Mouse (Mus musculus): ENCODE measurements at regions not wholly inside any gene's neighbourhood (a gene's known extent, or its start where the extent isn't known, plus 50 kb on each side); places are given as distances from the start of the nearest gene placed in this dataset.
"Not testable (repeated sequence)": the region's sequence is repeated elsewhere in the genome, so short reads cannot be mapped to it uniquely, and the experiment has no call there.

GRCm38 (mm10) chr13:72571871-72572270 lies 56.7 kb upstream of the Irx2 start:
- DNase-seq = no peak

GRCm38 (mm10) chr13:72572846-72573245 lies 55.8 kb upstream of the Irx2 start:
- no peak for DNase-seq

GRCm38 (mm10) chr13:72574126-72574525 lies 54.5 kb upstream of the Irx2 start:
- not testable (repeated sequence) for DNase-seq

GRCm38 (mm10) chr13:72576485-72576884 lies 52.1 kb upstream of the Irx2 start:
- no peak for DNase-seq

GRCm38 (mm10) chr13:72578416-72578815 lies 50.2 kb upstream of the Irx2 start:
- no peak for DNase-seq

All from cerebellum, adult 9-10 months (tissue).